Mouse (Mus musculus) thymus, postnatal 0 days (tissue): ENCODE data around the gene Nox3. TPM values are rescaled to one million over a fixed set of nuclear protein-coding genes. Genes with fewer than 3 reads are reported as not detected.

ENCODE experiments used
- DNase-seq: peaks from one replicate; pipeline ENCODE4 v3.0.0-alpha.2; 2015; ENCODE audit warnings: low spot score
- polyA plus RNA-seq: library from polyadenylated mRNA; unstranded; fragments of >200 nt; fragmentation: Nextera tagmentation; extraction: Ambion mirVana; gene quantifications from 2 replicates; pipeline ENCODE4 v1.2.1, GENCODE M21; 2015

Gene Nox3
- polyA plus RNA-seq = not detected in 2 replicates

DNA sequence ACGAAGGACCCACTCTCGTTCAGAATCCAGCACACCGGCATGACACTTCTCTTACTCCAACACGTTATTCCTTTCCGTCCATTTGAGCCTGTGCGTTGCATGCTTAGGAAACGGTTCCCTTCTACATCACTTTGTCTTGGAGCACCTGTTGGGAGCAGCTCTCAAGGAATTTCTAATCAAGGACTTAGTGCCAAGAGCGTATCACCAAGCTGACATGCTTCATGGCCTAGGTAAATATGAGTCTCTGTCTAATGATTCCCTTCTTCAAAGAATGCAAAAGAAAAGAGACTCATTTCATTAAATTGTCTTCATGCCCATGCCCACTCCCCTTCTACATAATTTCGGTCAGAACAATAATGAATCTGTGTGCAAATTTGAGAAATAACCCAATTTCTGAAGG is at the start of gene Nox3:
Gene Nox3, minus strand, starts transcription at position 101 of the 400 bp plus-strand sequence.
- no peak for DNase-seq

DNA sequence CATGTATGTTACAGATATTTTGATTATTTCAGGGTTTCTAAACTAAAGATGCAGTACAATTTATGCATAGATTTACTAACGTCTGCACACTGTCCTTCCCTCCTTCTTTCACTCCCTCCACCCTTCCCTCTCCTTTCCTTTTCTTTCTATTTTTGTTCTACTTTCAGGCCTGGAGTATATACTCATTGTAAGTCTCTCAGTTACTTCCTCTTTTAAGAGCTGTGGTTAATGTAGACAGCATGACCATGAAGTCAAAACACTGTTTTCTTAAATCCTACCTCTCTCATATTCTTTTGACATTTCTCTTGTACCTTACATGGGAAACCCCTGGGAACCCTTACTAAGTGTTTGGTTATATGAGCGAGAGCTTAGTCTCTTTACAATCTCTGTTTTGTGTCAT is 48.3 kb upstream of the Nox3 start:
- no peak for DNase-seq

DNA sequence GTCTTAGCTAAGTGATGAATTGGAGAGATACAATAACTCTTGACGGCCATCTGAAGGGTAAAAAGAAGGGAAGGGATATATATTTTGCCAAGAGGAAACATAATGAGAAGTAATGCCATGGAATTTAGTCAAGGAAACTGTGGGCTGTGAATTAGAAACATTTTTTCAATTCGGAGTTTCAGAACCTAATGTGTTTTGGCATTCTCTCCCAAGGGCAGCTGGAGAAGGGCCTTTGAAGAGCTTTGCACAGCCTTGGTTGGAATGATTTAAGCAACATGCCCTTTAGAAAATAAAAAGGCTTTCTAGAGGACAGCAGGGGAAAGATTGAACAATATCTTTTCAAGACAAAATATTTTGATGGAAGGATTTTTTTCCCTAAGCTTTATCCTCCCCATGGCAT is 40.9 kb upstream of the Nox3 start:
- no peak for DNase-seq

DNA sequence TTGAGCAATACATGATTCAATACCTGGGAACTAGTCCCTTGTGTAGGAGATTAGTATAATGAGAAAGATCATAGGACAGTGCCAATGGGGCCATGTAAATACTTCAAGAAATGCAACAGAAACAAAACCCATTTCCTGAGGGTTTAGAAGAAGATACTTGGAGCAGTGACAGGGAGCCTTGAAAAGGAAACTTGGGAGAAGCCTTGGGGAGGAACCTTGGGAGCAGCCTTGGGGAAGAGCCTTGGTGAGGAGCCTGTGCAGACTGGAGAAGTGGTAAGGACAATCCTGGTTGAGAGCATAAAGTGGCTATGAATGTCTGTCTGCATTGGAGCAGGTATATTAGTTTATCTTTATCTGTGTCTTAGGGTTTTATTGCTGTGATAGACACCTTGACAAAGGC is 38.2 kb upstream of the Nox3 start:
- DNase-seq = no peak

DNA sequence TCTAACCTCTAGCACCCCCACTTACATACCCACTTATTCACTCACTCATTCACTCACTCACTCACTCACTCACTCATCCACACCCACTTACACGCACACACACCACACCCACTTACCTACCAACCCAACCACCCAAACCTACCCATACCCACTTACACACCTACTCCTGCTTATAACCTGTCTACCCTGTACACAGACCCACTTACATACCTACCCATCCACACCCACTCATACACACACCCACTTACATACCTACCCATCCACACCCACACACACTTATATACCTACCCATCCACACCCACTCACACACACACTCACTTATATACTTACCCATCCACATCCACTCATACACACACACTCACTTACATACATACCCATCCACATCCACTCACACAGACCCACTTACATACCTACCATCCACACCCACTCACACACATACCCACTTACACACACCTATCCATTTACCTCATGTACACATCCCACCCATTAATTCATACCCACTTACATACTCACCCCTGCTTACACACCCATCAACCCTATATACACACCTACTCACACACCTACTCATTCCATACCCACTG is 9.4 kb upstream of the Nox3 start:
- DNase-seq = no peak

DNA sequence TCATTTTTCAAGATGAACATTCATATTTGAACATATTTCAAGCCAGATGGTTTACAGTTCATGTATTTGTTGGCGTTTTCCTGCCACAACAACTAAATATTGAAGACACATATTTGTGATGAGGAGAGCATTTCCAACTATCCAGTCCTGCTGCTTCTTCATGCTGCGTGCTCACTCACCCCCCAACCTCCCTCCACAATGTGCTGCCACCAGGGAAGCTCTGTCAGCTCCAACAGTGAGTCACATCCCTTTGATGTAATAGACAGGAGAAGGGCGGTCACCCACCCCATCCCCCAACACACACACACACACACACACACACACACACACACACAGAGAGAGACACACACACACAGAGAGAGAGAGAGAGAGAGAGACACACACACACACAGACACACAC is 6.3 kb upstream of the Nox3 start:
- no peak for DNase-seq

DNA sequence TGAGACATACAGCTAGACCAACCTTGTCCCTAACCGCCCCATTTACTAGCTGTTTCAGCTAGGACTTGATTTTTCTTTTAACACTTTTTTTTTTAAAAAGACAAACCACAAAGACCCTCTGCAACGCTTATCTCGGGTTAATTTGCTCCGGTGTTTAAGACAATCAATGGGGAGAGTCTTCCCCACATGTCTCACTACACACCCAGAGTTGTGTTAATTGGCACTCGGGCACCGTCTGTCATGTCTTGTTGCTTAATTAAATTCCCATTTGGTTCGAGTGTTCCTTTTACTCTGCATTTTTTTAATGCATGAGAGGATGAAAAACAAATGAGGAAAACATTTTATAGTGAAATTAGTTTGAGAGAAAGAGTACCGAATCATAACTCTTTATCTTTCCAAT is 3.2 kb downstream of the Nox3 start:
- no peak for DNase-seq

DNA sequence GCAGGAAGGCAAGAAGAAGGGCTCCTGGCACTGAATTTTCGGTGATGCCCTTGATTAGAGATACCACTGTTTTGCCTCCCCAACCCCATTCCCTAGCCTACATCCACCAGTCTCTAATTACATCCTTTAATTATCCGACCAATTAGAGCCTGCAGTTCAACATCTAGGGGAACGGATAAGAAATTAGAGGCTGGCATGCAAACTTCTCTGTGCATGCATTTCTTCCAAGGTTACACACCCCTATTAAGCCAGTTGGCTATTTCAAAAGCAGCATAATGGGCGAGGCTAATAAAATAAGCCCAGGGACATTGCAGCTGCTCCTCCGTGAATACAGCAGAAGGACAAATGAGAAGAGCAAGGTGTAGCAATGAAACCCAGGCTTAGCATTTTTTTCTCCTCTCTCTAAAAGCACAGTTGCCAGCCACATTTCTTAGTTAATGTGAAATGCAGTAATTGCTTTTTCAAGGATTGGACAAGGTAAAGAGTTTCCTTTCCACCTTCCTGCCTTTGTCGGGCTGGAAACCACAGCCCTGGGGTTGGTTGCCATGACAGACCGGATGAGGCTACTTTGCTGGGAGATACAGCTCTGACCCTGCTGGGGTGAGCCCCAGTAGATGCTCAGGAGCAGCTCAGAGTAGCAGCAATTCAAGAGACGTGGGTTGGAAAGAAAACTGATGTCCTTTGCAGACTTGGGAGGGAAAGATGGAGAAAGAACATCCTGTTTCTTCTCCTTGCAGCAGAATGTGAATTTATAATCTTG is 5.4 kb downstream of the Nox3 start:
- no peak for DNase-seq

DNA sequence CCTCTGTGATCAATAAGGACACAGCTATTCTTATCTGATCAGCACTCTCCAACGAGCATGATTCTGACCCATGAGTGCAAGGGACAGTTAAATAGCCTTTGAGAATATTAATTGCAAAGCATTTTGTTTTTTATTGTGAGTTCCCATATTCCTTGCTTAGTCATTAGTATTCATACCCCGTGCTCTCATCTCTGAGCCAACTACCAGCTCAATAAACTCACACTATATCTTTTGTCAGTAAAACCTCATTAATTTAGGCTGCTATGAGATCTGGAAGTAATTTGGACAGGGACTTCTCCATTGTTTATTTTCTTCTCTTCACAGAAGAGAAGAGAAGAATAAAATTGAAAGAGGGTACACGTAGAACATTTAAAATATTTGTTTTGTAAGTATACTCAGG is 12.4 kb downstream of the Nox3 start:
- DNase-seq = no peak

DNA sequence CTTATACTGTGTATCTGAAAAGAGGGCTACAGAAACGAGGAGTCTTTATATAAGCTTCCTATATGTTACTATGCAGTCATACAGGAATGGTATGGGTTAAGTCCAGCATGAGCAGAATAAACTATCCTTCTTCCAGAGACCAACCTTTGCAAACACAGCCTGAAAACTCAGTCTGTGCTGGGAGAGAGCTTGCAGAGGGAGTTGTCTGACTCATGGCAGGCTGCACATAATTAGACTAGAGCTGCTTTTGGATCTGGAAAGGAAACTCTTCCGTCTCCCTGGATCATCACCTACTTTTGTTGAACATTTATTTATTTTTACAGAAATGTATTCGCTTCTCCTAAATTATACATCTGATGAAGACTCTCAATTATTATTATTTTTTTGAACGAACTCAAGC is 26.8 kb downstream of the Nox3 start:
- no peak for DNase-seq

DNA sequence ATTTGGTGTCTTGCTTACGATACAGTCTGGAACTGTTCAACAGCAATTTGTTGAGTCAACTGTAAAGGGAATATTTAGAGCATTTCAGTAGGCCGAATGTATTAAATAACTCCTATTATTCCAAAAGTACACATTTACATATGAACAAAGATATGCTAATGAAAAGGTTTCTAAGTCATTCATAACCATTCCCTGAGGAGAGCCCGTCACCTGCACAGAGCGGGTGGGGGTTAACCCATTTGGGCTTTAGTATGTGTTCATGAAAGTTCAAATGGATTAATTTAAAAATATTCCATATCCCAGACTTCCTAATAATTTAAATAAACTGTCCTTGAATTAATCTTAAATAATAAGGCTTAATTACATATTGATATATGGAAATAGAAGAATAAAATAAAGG is 28.8 kb downstream of the Nox3 start:
- no peak for DNase-seq

DNA sequence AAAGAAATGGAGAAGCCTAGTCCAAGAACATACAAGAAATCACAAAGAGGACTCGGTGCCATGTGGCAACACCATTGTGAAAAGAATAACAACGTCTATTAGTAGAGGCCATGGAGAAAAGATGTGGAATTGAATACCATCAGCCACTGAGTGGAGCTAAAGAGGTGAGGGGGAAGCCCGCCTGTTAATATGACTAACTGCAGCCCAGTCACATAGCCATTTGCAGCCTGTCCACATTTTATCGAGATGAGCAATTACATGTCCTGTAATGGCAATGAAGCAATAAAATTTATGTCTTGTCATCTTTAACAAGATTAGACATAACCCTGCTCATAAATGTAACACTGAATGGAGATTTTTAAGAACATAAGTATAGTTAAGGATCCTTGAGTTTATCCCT is 30.7 kb downstream of the Nox3 start:
- DNase-seq = no peak

DNA sequence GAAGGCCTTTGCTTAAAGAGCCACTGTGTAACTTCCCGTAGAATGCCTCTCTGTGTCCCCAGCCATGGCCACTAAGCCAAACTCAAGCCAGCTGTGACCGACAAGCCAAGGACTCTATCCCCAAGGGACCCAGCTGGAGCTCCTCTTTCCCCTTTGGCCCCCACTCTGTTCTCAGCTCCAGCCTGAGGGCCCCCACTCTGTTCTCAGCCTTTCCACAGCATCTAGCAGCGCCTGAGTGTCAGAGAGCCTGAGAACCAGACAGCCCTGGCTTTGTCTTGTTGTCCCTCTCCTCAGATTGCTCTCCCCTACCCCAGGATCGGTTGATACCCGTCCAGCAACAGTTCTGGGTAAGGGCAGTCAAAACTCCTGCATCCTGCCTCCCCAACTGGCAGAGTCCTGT is 36.6 kb downstream of the Nox3 start:
- DNase-seq = no peak

DNA sequence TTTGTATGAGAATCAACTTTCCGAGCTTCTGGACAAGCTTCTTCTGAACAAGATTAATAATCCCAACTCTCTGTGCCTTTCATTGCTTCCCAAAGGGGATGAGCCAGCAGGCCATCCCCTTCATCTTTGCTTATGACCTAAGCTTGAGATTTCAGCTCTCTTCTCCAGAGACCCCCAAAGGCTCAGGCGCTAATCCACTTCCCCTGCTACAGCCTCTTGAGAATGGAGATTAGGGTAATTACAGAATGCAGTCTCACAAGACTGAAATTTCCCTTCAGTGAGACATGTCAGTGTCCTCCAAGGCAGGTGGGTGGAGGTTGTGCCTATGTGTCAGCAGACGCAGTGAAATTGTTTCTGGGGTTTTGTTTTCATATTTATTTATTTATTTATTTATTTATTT is 45.7 kb downstream of the Nox3 start:
- no peak for DNase-seq

DNA sequence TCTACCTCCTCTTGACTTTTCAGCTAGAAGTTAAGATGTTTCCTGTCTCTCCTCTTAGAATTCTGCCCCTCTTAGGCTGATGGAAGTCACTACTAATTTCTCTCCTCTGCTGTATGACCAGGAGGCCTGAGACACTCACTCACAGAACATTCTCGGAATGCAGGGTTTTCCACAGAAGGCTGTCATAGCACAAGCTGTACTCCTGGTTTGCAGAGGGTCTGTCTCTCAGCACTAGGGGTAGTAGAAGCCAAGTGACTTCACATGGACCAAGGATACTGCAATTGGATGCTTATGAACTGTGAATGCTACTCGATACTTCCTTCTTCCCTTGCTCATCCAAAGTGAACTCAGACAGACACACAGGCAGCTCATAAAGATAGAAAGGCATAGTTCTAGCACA is 52.5 kb downstream of the Nox3 start:
- DNase-seq = no peak

DNA sequence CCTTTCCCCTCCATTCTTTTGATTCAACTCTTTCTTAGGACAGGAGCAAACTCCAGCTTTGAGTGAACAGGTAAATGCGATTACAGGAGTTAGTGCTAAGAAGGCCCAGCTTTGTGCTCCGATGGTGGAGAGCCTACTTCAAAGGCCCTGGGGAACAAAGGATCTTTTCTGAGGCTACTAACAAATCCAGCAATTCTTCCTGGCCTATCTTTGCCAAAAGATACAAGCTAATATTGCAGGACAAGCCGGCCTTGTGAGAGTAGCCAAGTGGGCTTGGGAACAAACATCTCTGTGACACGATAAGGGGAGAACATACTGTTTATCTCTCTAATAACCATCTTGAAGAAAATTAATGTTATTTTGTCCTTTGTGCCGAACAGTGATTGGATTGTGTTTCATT is 54.6 kb downstream of the Nox3 start:
- DNase-seq = no peak

DNA sequence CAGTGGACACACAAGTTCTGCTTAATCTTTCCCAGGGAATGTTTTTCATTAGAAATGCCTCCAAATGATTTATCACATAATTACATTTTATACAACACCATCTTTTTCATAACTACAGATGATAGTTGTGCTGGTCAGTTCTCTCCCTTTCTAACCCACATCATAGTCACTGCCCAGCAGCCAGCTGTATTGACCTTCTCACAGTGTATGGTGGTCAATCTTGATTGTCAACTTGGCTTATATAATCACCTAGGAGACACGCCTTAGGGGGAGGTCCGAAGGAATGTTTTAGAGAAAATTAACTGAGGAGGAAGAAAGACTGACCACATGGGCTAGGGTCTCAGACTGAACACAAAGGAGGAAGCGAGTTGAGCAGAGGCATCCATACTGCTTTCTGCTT is 57.3 kb downstream of the Nox3 start:
- no peak for DNase-seq

DNA sequence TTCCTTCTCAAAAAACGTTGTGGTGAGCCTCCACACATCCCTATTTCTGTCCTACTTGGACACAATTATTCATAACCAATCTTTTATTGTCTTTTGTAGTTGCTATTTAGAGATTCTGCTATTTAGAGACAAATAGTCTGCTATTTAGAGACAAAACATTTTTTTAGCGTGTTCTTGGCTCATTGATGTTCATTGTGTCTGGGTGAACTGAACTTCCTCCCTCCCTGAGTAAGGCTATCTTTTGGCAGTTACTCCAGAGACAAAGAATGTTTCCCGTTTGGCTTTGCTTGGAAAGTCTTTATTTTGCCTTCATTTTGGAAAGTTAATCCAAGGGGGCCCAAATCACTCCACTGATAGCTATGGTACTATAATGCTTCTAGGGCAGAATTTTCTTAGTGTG is 63.6 kb downstream of the Nox3 start:
- no peak for DNase-seq

DNA sequence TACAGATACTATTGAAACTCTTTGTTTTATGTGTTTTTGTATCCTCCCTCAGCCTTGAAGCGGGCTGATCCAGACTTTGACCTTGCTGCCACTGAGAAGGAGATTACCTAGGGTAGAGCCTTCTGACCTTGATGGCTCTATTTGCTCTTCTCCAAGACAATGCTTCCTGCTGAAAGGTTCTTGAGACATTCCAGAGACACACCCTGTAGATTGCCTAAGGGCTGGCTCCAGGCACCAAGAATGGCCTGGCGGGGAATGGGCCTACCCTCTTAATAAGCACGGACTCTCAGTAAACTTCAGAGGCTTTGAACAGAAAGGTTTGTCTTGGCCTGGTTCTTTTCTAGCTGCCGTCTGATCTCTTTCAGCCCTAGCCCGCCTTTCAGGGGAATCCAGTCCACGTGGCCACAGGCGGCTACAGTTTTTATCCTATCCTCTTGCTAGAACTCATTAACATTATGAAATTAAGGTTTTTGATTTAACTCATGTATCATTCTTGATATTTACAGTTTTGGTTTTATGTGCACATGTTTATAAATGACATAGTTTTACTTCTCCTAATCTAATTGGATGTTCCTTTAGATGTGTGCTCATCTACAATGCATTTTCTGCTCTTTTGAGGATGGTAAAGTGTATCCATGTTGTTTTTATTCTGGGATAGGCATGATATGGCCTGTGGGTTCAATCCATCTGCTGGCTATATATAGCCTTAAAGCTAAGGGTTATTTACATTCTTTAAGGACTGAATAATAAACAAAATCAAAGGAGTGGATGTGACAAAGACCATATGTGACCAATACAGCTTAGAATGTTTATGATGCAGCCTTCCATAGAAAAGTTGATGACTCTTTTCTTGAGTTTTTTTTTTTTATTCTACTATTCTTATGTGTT is 79.5 kb downstream of the Nox3 start:
- DNase-seq = no peak

DNA sequence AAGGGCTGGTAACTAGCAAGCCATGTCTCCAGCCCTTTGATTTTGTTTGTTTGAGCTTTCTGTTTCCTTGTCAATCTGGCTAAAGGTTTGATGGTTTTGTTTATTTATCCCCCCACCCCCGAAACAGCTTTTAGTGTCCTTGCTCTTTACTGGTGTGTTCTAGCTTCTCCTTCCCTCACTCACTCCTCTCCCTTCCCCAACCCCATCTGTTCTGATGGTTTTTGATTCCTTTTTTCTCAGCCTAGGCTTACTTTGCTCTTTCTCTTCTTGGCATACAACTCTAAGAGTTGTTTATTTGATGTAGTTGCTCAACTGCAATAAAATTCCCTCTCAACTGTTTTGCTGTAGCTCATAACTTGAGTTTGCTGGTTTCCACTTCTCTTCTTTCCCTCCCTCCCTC is 80.5 kb downstream of the Nox3 start:
- no peak for DNase-seq

DNA sequence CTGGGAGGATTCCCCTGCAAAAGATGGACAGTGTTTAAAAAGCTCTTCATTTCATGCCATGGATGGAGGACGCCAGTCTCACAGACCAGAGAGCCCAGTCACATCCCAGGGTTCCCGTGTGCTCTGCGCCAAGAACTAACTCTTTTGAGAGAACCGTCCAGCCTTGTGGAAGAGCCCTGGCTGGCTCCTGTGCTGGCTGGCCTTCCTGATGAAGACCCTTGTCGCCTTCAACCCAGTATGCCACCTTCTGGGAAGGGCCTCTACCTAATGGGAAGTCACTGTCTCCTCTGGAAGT is 84.3 kb downstream of the Nox3 start:
- no peak for DNase-seq

DNA sequence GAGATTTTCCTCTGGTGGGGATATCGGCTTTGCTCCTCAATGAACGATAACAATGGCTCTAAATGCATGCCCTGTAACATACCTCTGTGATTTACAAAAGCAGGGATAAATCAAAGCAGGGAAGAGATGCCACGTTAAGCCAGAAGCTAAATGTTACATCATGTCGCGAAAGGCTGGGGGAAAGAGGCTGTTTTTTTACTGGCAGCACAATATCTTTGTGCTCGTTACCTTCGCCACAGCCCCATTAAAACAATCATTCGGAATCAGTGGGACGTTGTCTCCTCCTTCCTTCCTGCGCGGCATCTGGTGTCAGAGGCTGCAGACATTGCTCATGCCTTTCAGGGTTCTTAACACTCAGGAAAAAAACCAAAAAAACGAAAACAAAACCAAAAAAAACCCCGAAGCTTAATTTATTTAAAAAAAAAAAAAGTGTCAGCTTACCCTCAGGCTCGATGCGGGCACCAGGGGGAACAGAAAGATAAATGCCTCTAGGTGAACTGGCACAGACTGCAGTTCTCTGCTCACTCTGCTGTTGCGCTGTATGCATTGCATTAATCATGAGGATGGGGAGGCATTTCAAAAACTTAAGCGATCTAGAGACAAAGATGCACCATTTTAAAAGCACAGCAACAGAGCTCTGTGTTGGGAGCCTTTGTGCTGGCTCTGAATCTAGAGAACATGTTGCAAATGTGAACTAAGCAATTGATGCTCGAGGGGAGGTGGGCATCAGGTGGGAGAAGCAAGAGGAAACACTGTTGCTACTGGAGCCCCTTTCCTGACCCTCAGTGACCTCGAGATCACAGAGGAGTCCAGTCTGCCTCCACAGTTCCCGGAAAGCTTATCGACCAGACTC is 84.9 kb downstream of the Nox3 start:
- DNase-seq = no peak
